Mouse (Mus musculus) heart, embryonic 14.5 days (tissue): ENCODE results near the gene Eml1. TPM values are rescaled to one million over a fixed set of nuclear protein-coding genes. Genes with fewer than 3 reads are reported as not detected.

Experiments used
- ATAC-seq: fragments of 200-750 bp; cut with Nextera tagmentation; 2 replicates; pipeline ENCODE4 v1.8.0; 2017; ENCODE audit warnings: low read depth, moderate TSS enrichment; ENCODE audit not compliant: insufficient number of reproducible peaks, insufficient read depth, low FRiP score
- H3K27ac ChIP-seq, 2 experiments: fragments of 200-500 bp in 1 of 2; fragments of 300-500 bp in 1 of 2; sonication (generic) in 1 of 2; replicated peaks in 1 of 2; 2 replicates each; pipeline ENCODE4 v1.5.1; 2012 to 2014; ENCODE audit warnings: low read depth in 2 of 2, low read length in 2 of 2, control low read depth in 1 of 2, mild to moderate bottlenecking in 1 of 2, mixed read lengths in 1 of 2; ENCODE audit not compliant: control insufficient read depth in 1 of 2, insufficient read depth in 1 of 2
- H3K27me3 ChIP-seq: fragments of 300-500 bp; sonication (generic); 2 replicates; pipeline ENCODE4 v1.6.1; 2014; ENCODE audit warnings: mild to moderate bottlenecking, low read length, control low read depth; ENCODE audit not compliant: control insufficient read depth, insufficient read depth
- H3K36me3 ChIP-seq: fragments of 300-500 bp; sonication (generic); 2 replicates; pipeline ENCODE4 v1.6.1; 2014; ENCODE audit warnings: mild to moderate bottlenecking, control low read depth, low read length, mixed read lengths; ENCODE audit not compliant: control insufficient read depth, insufficient read depth
- H3K4me1 ChIP-seq, 2 experiments: fragments of 200-500 bp in 1 of 2; fragments of 300-500 bp in 1 of 2; sonication (generic) in 1 of 2; 2 replicates each; pipeline ENCODE4 v1.6.1; 2012 to 2014; ENCODE audit warnings: low read length in 2 of 2, control low read depth in 1 of 2, mixed read lengths in 1 of 2; ENCODE audit not compliant: control insufficient read depth in 2 of 2, insufficient read depth in 2 of 2
- H3K4me2 ChIP-seq: fragments of 300-500 bp; sonication (generic); 2 replicates; pipeline ENCODE4 v1.6.1; 2014; ENCODE audit warnings: mild to moderate bottlenecking, low read length
- H3K4me3 ChIP-seq, 2 experiments: fragments of 200-500 bp in 1 of 2; fragments of 300-500 bp in 1 of 2; sonication (generic) in 1 of 2; 2 replicates each; pipeline ENCODE4 v1.5.1; 2012 to 2014; ENCODE audit warnings: low read length in 2 of 2, mild to moderate bottlenecking in 2 of 2, control low read depth in 1 of 2, low read depth in 1 of 2, moderate library complexity in 1 of 2; ENCODE audit not compliant: control insufficient read depth in 1 of 2, insufficient read depth in 1 of 2
- H3K9ac ChIP-seq: fragments of 300-500 bp; sonication (generic); 2 replicates; pipeline ENCODE4 v1.6.1; 2014; ENCODE audit warnings: mild to moderate bottlenecking, low read length
- H3K9me3 ChIP-seq: fragments of 300-500 bp; sonication (generic); 2 replicates; pipeline ENCODE4 v1.6.1; 2016; ENCODE audit warnings: low read length, control low read depth; ENCODE audit not compliant: control insufficient read depth
- WGBS: fragments of 180-500 bp; shearing (Covaris S2); extraction: QIAGEN DNeasy Blood & Tissue Kit; methylation state at CpG from one replicate; pipeline ENCODE4 v1.1.7; 2014; 5-methylcytosine and 5-hydroxymethylcytosine counted together
- polyA plus RNA-seq: library from polyadenylated mRNA; unstranded; fragments of >200 nt; fragmentation: Nextera tagmentation; extraction: Ambion mirVana; gene quantifications from 2 replicates; pipeline ENCODE4 v1.2.1, GENCODE M21; 2014

The Eml1 gene
- polyA plus RNA-seq, 1 experiment from 2014 or later = 77.2 TPM

GRCm38 (mm10) chr12:108478714-108479113 is 108.0 kb downstream of the Eml1 start:
- H3K27me3 ChIP-seq = no peaks in the 10 kb centered on the region
- H3K4me2 ChIP-seq = no peak overlapping the region
- ATAC-seq = no peak
- 0 out of 2 replicates have a peak, but pooled peaks cover 4% of the 10 kb centered on the region for H3K9me3 ChIP-seq
- H3K4me3 ChIP-seq = no peak overlapping the region
- H3K27ac ChIP-seq = no peak overlapping the region
- H3K36me3 ChIP-seq = peaks cover 4% of the 10 kb centered on the region; the same call in 1 of the 2 replicates
- WGBS = 76% methylated on average over 5 of the region's 5 CpGs
- H3K4me1 ChIP-seq = peaks cover 8 to 11% of the 10 kb centered on the region in 2 experiments
- H3K9ac ChIP-seq = no peak overlapping the region

GRCm38 (mm10) chr12:108480704-108481365 is 110.1 kb downstream of the Eml1 start:
- no peaks in the 10 kb centered on the region for H3K27me3 ChIP-seq
- 0 out of 2 replicates have a peak, but pooled peaks cover 4% of the 10 kb centered on the region for H3K9me3 ChIP-seq
- no peak overlapping the region for H3K27ac ChIP-seq
- H3K36me3 ChIP-seq = peaks cover 2% of the 10 kb centered on the region; the same call in 1 of the 2 replicates
- peaks cover 8 to 12% of the 10 kb centered on the region in 2 experiments for H3K4me1 ChIP-seq
- WGBS = 25% methylated on average over 9 of the region's 9 CpGs
- H3K4me2 ChIP-seq = no peak overlapping the region
- no peak overlapping the region for H3K9ac ChIP-seq
- ATAC-seq = no peak
- H3K4me3 ChIP-seq = no peak overlapping the region

DNA sequence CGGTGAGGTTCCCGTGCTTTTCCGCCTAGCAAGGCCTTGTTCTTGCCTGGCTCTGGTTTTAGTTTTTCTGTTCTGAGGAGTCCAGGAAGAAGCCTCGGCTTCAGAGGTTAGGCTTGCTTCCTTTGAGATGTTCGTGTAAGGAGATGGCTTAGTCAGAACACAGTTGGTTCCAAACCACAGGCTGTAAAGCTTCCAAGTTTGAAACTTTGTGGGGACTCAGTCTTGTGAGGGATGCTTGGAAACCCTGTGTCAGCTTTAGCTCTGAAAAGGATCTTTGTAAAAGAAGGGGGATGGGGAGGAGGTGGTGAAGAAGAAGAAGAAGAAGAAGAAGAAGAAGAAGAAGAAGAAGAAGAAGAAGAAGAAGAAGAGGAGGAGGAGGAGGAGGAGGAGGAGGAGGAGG is 118.3 kb downstream of the Eml1 start:
- Histone ChIP-seq H3K4me2 (no peak overlapping the region), H3K4me3 (no peak overlapping the region), H3K36me3 (0 out of 2 replicates have a peak, but pooled peaks cover 2% of the 10 kb centered on the region), H3K9ac (no peak overlapping the region), H3K27me3 (no peaks in the 10 kb centered on the region), H3K4me1 (peaks cover 5 to 11% of the 10 kb centered on the region in 2 experiments), H3K9me3 (no peaks in the 10 kb centered on the region), H3K27ac (no peak overlapping the region)
- WGBS = 86% methylated on average over 5 of the region's 5 CpGs
- no peak for ATAC-seq

- Histone ChIP-seq H3K36me3 (0 out of 2 replicates have a peak, but pooled peaks cover 2% of the 10 kb centered on the region), H3K9ac (no peak overlapping the region), H3K27ac (no peak overlapping the region), H3K4me3 (no peak overlapping the region), H3K9me3 (no peaks in the 10 kb centered on the region), H3K4me2 (no peak overlapping the region), H3K27me3 (no peaks in the 10 kb centered on the region), H3K4me1 (peaks cover 5 to 12% of the 10 kb centered on the region in 2 experiments)
- ATAC-seq = no peak
- 56% methylated on average over 2 of the region's 2 CpGs for WGBS
Observed at GRCm38 (mm10) chr12:108489741-108490140, 119.0 kb downstream of the Eml1 start.

DNA sequence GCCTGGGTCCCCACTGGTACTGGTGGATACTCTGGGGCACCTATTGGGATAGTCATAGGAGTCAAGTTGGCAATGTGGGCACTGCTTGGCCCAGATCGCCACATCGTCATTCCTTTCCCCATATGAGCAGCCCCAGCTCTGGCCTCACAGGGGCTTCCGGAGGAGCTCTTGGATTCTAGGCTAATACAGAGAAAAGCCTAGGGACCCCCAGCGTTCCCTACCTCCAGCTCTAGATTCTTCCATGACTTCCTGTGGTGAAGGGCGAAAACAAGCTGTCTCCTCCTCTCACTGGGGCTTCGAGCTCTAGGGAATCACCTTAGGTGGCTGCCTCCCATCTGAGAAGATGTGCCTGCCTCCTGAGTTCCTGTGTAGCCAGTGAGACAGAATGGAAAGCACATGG is 119.6 kb downstream of the Eml1 start:
- H3K4me2 ChIP-seq = no peak overlapping the region
- WGBS = 78% methylated on average over 6 of the region's 6 CpGs
- no peak overlapping the region for H3K27ac ChIP-seq
- H3K36me3 ChIP-seq = 0 out of 2 replicates have a peak, but pooled peaks cover 2% of the 10 kb centered on the region
- no peak overlapping the region for H3K4me3 ChIP-seq
- H3K9me3 ChIP-seq = no peaks in the 10 kb centered on the region
- peaks cover 5 to 12% of the 10 kb centered on the region in 2 experiments for H3K4me1 ChIP-seq
- H3K9ac ChIP-seq = no peak overlapping the region
- no peak for ATAC-seq
- no peaks in the 10 kb centered on the region for H3K27me3 ChIP-seq

DNA sequence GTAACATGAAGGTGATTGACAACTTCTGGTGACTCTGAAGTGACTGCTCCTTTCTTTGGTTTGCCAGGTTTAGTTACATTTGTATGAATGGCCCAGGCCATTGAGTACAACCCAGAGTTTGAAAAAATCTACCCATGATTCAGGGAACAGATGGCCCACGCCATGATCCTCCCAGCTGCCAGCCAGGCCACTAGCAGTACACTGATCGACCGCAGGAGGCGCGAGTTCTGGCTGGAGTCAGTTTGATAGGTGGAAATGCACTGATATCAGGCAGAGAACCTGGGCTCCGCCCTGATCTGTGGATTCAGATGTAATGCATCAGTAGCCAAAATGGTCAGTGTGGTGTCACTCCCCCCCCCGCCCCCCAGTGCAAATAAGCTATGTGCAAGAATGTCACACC is 120.2 kb downstream of the Eml1 start:
- no peaks in the 10 kb centered on the region for H3K9me3 ChIP-seq
- no peak overlapping the region for H3K4me2 ChIP-seq
- H3K36me3 ChIP-seq = 0 out of 2 replicates have a peak, but pooled peaks cover 2% of the 10 kb centered on the region
- peaks cover 8 to 9% of the 10 kb centered on the region in 2 experiments for H3K4me1 ChIP-seq
- no peaks in the 10 kb centered on the region for H3K27me3 ChIP-seq
- ATAC-seq = no peak
- whole genome bisulfite sequencing = 50% methylated on average over 7 of the region's 7 CpGs
- no peak overlapping the region for H3K9ac ChIP-seq
- H3K27ac ChIP-seq = no peak overlapping the region
- no peak overlapping the region for H3K4me3 ChIP-seq

DNA sequence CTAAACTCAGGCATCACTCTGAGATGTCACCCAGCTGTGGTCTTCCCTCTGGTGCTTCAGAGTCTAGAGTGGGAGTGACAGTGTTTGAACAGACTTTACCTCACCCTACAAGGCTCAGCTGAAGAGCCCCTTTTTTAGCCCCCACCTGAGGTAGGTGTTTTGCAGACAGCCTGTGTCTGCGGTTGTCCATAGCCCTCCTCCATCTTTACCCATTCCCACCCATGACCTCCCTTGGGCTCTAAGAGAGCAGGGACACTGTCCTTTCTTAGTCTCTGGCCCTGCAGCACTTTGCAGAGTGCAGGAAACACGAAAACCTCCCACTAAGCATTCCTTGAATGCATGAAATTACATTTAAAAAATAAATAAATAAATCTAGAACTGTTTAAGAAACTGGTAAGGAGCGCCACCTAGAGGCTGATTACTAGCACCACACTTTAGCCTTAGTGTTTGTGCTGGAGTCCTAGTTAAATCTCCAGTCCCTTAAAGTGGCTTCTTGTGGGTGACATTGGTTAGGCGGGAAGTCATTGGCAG is 123.3 kb downstream of the Eml1 start:
- H3K27me3 ChIP-seq = no peaks in the 10 kb centered on the region
- H3K4me3 ChIP-seq = no peak overlapping the region
- peaks cover 7 to 8% of the 10 kb centered on the region in 2 experiments for H3K4me1 ChIP-seq
- 17% methylated on average over 4 of the region's 4 CpGs for WGBS
- H3K9me3 ChIP-seq = no peaks in the 10 kb centered on the region
- 0 out of 2 replicates have a peak, but pooled peaks cover 2% of the 10 kb centered on the region for H3K36me3 ChIP-seq
- no peak overlapping the region for H3K9ac ChIP-seq
- H3K27ac ChIP-seq = no peak overlapping the region
- ATAC-seq = no peak
- H3K4me2 ChIP-seq = no peak overlapping the region
